In the genomic region with DNA sequence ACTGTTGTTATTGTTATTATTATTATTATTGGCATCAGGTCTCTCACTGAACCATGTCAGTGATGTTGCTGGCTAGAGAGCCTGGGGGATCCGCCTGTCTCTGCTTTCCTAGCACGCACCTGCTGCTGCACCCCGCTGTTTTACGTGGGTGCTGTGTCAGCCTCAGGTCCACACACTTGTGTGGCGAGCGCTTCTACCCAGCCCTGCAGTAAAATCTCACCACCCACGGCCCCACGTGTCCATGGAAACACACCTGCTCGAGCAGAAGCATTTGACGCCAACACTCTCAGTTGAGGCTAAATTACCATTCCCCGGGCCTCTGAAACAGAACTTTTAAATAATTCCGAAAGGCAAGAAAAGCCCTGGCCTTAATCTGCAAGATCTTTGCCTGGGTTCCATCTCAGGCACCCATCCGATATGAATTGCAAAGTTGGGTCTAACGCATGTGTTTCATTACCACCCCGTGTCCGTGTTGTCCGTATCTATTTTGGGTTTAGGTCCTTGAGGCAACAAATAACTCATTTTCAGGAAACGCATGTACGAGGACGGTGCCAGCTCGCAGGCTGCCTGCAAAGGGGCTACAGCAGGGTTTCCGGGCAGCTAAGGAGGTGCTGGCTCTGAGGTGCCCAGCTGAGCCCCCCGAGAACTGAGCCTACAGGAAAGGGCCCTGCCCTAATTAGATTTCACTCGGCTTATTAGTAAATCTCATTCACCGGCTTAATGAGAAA, we compare ENCODE assay signal across 13 mouse cellular contexts.
A peak's percentile ranks its signal among the peaks of the same experiment; 100 is the strongest.
DNase-seq lines count a peak whose midpoint lies in the region; ATAC-seq lines count a peak whose summit lies in the region.
"Had no signal": no experiment of that assay in that cellular context is flagged by ENCODE, and none has a peak within 500 bp of the region (broad histone marks: within the 10 kb centered on the region; RNA-seq: fewer than 3 reads in every experiment).

No protein-coding gene starts in this region.

- 0 out of 2 replicates have a peak overlapping the region, but pooled peaks have one; percentile 49 for H3K27ac ChIP-seq in heart, embryonic 10.5 days
- H3K27ac ChIP-seq in limb, embryonic 12.5 days: no peak overlapping the region
- H3K27ac ChIP-seq in hindbrain, embryonic 11.5 days (ENCODE audit: low read depth, low read length): no peak overlapping the region

- no peak for DNase-seq in heart, embryonic 10.5 days (ENCODE audit: low spot score)
- no peak for DNase-seq in heart, adult 8-10 months (ENCODE audit: low spot score)
- DNase-seq in frontal cortex, adult 2 months (ENCODE audit: extremely low spot score in 1 of 2, low spot score in 1 of 2): peak; percentile 51 to 80
- peak; percentile 85 for DNase-seq in layer of hippocampus, adult 9-11 months
- DNase-seq in ovary, postnatal 36 days (ENCODE audit: low spot score): no peak
- no peak for DNase-seq in hindbrain, embryonic 11.5 days (ENCODE audit: low spot score)
- DNase-seq in heart, adult 11 months: no peak
- DNase-seq: B cell, adult 2 months; gastrocnemius, postnatal 10 days; heart, postnatal 14 days; lung, embryonic 14.5 days had no signal

- H3K4me2 ChIP-seq in limb, embryonic 12.5 days: 0 out of 2 replicates have a peak overlapping the region, but pooled peaks have one; percentile 15
- no peak overlapping the region for H3K4me2 ChIP-seq in hindbrain, embryonic 11.5 days (replicated peaks; ENCODE audit: low read depth, low read length)
- H3K4me2 ChIP-seq: lung, embryonic 14.5 days had no signal

- no peak overlapping the region for H3K9ac ChIP-seq in limb, embryonic 12.5 days (replicated peaks)
- H3K9ac ChIP-seq in hindbrain, embryonic 11.5 days (ENCODE audit: low read depth, low read length): no peak overlapping the region
- H3K9ac ChIP-seq: lung, embryonic 14.5 days had no signal

- ATAC-seq in limb, embryonic 12.5 days (ENCODE audit: insufficient number of reproducible peaks, insufficient read depth, low FRiP score, low TSS enrichment, low read depth): no peak
- ATAC-seq in hindbrain, embryonic 11.5 days (ENCODE audit: low FRiP score): no peak

- H3K36me3 ChIP-seq in heart, embryonic 10.5 days: no peaks in the 10 kb centered on the region
- H3K36me3 ChIP-seq in limb, embryonic 12.5 days: no peaks in the 10 kb centered on the region
- H3K36me3 ChIP-seq in hindbrain, embryonic 11.5 days (ENCODE audit: control insufficient read depth, insufficient read depth, low read length): no peaks in the 10 kb centered on the region
- H3K36me3 ChIP-seq: G1E had no signal

- H3K9me3 ChIP-seq in heart, embryonic 10.5 days: no peaks in the 10 kb centered on the region
- H3K9me3 ChIP-seq in limb, embryonic 12.5 days: no peaks in the 10 kb centered on the region
- H3K9me3 ChIP-seq in hindbrain, embryonic 11.5 days (ENCODE audit: control insufficient read depth, low read length): no peaks in the 10 kb centered on the region

- peaks cover 4% of the 10 kb centered on the region; the same call in 1 of the 2 replicates for H3K27me3 ChIP-seq in heart, embryonic 10.5 days (ENCODE audit: insufficient read depth, poor library complexity, severe bottlenecking)
- H3K27me3 ChIP-seq in limb, embryonic 12.5 days: peaks cover 29% of the 10 kb centered on the region
- H3K27me3 ChIP-seq in hindbrain, embryonic 11.5 days (ENCODE audit: control insufficient read depth, insufficient read depth, low read length): no peaks in the 10 kb centered on the region

- WGBS in heart, embryonic 10.5 days: 87% methylated on average over 25 of the region's 25 CpGs
- WGBS in limb, embryonic 12.5 days: 44% methylated on average over 25 of the region's 25 CpGs
- 85% methylated on average over 25 of the region's 25 CpGs for WGBS in hindbrain, embryonic 11.5 days

- peaks cover 85% of the 10 kb centered on the region for H3K4me1 ChIP-seq in heart, embryonic 10.5 days
- H3K4me1 ChIP-seq in limb, embryonic 12.5 days (replicated peaks): peaks cover 81% of the 10 kb centered on the region
- H3K4me1 ChIP-seq in hindbrain, embryonic 11.5 days (replicated peaks; ENCODE audit: control insufficient read depth, insufficient read depth, low read length): 0 out of 2 replicates have a peak, but pooled peaks cover 3% of the 10 kb centered on the region

- H3K4me3 ChIP-seq in heart, embryonic 10.5 days: no peak overlapping the region
- no peak overlapping the region for H3K4me3 ChIP-seq in limb, embryonic 12.5 days (replicated peaks)
- H3K4me3 ChIP-seq in hindbrain, embryonic 11.5 days (ENCODE audit: low read depth, low read length): no peak overlapping the region

Comparison
In these comparisons a context has a peak if more than half of its experiments do, and no peak if none do; other contexts are left out.
1. DNase-seq: peak in frontal cortex, adult 2 months (2 of 2) and layer of hippocampus, adult 9-11 months (single experiment); none in heart, embryonic 10.5 days (single experiment), heart, adult 8-10 months (single experiment), ovary, postnatal 36 days (single experiment), hindbrain, embryonic 11.5 days (single experiment) and heart, adult 11 months (single experiment).